Mouse (Mus musculus) lung, postnatal 14 days (tissue): ENCODE data around the gene Mef2c.
A peak's percentile ranks its signal among the peaks of the same experiment; 100 is the strongest.

Source experiments
- DNase-seq: peaks from one replicate; pipeline ENCODE4 v3.0.0; 2021

Mef2c gene

GRCm38 (mm10) chr13:83714466-83715307 is 210.9 kb downstream of the Mef2c start:
- peak; percentile 82 for DNase-seq

DNA sequence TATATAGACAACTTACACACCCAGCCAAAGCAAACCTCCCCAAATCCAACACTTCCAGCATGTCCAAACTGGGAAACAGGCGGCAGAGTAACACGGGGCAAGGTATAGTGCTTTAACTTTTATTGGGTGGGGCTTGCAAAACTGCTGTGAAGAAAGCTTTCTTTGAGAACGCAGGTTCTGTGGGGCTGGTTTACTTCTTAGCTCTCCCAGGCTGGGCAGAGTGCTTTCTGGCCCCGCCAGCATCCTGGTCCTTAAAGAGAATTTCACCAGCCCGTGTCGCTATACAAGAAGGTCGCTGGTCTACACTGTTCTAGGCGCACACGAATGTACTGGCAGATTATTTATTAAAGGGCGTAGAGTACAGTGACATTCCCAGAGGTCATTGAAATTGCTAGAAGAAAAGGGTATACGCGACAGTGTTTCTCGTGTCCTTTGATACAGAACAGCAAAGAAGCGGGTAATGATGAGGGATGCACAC is 211.5 kb downstream of the Mef2c start:
- DNase-seq = no peak

- no peak for DNase-seq
Measured at GRCm38 (mm10) chr13:83715971-83716615, 212.3 kb downstream of the Mef2c start.
